Mouse (Mus musculus) heart, embryonic 12.5 days (tissue): Measurements from ENCODE around the gene Thoc5. TPM values are rescaled to one million over a fixed set of nuclear protein-coding genes. Genes with fewer than 3 reads are reported as not detected.

ENCODE experiments used
- microRNA-seq: library from miRNA; unstranded; fragments of <30 nt; microRNA quantifications from one replicate; pipeline ENCODE4, GENCODE M21; 2017
- polyA plus RNA-seq: library from polyadenylated mRNA; unstranded; fragments of >200 nt; fragmentation: Nextera tagmentation; extraction: Ambion mirVana; gene quantifications from 2 replicates; pipeline ENCODE4 v1.2.1, GENCODE M21; 2016

The Thoc5 gene
- polyA plus RNA-seq, 1 experiment from 2014 or later, result 28.8 TPM

Small RNA genes lying within 50 kb of the gene (microRNA-seq; reads per million reads assigned to microRNA genes)
- gene Mir6918, result not detected

Other genes starting within 250 kb of the Thoc5 start
- gene Uqcr10, start 191.0 kb upstream of the Thoc5 start, polyA plus RNA-seq, result 1,618 and 1,621 TPM in 2 replicates
- gene Zmat5, start 190.6 kb upstream of the Thoc5 start, polyA plus RNA-seq, result 48.1 and 53.6 TPM in 2 replicates
- 0.15 and 0.18 TPM in 2 replicates for gene Cabp7, start 148.5 kb upstream of the Thoc5 start, polyA plus RNA-seq
- 50.7 and 51.7 TPM in 2 replicates for gene Nf2, start 45.8 kb upstream of the Thoc5 start, polyA plus RNA-seq
- 35.8 and 36.1 TPM in 2 replicates for gene Nipsnap1, start 21.4 kb upstream of the Thoc5 start, polyA plus RNA-seq
- 0.58 and 0.66 TPM in 2 replicates for gene Nefh, start 52.7 kb downstream of the Thoc5 start, polyA plus RNA-seq
- gene Ap1b1, start 91.5 kb downstream of the Thoc5 start, polyA plus RNA-seq, result 51.4 and 56.4 TPM in 2 replicates
- gene Rasl10a, start 162.8 kb downstream of the Thoc5 start, polyA plus RNA-seq, result 0.70 and 1.0 TPM in 2 replicates
- 31.6 and 35.8 TPM in 2 replicates for gene Gas2l1, start 170.0 kb downstream of the Thoc5 start, polyA plus RNA-seq
- 26.5 and 28.4 TPM in 2 replicates for gene Rhbdd3, start 203.6 kb downstream of the Thoc5 start, polyA plus RNA-seq
- gene Ewsr1, start 203.9 kb downstream of the Thoc5 start, polyA plus RNA-seq, result 475 and 499 TPM in 2 replicates